Mouse (Mus musculus) thymus, postnatal 36 days (tissue): ENCODE measurements around the gene Scgb1b18.
"Not testable (repeated sequence)": the region's sequence is repeated elsewhere in the genome, so short reads cannot be mapped to it uniquely, and the experiment has no call there.

Experiments used
- DNase-seq, 2 experiments: peaks; one replicate each; pipeline ENCODE4 v3.0.0; 2022; ENCODE audit warnings: mixed read lengths in 2 of 2

Scgb1b18 gene

GRCm38 (mm10) chr7:33185268-33185667 is at the start of gene Scgb1b18:
Gene Scgb1b18, plus strand, starts transcription at chr7:33185568.
- DNase-seq = not testable (repeated sequence)

- not testable (repeated sequence) for DNase-seq
Measured at GRCm38 (mm10) chr7:33173764-33174163, 11.6 kb upstream of the Scgb1b18 start, which contains the start of gene Scgb2b18. Gene Scgb2b18, minus strand, starts transcription at chr7:33173864.
